Mouse (Mus musculus): Measurements from ENCODE around the gene Prdm13. TPM values are rescaled to one million over a fixed set of nuclear protein-coding genes. Genes with fewer than 3 reads are reported as not detected.

Gene Prdm13
- polyA plus RNA-seq, 1 experiment, result not detected

GRCm38 (mm10) chr4:21678975-21679623 is 6.7 kb downstream of the Prdm13 start:
- Histone ChIP-seq H3K4me3 (ENCODE audit: insufficient read depth, low read length) (no peak overlapping the region), H3K27ac (ENCODE audit: insufficient read depth, low read length) (no peak overlapping the region), H3K4me1 (ENCODE audit: control insufficient read depth, insufficient read depth, low read length) (no peaks in the 10 kb centered on the region)
- TF ChIP-seq POLR2A (IDR thresholded peaks at IDR 0.05; ENCODE audit: extremely low read depth, insufficient read depth, low read length) (no peak), CTCF (IDR thresholded peaks at IDR 0.05; ENCODE audit: extremely low read depth, insufficient read depth, low read length) (no peak)

DNA sequence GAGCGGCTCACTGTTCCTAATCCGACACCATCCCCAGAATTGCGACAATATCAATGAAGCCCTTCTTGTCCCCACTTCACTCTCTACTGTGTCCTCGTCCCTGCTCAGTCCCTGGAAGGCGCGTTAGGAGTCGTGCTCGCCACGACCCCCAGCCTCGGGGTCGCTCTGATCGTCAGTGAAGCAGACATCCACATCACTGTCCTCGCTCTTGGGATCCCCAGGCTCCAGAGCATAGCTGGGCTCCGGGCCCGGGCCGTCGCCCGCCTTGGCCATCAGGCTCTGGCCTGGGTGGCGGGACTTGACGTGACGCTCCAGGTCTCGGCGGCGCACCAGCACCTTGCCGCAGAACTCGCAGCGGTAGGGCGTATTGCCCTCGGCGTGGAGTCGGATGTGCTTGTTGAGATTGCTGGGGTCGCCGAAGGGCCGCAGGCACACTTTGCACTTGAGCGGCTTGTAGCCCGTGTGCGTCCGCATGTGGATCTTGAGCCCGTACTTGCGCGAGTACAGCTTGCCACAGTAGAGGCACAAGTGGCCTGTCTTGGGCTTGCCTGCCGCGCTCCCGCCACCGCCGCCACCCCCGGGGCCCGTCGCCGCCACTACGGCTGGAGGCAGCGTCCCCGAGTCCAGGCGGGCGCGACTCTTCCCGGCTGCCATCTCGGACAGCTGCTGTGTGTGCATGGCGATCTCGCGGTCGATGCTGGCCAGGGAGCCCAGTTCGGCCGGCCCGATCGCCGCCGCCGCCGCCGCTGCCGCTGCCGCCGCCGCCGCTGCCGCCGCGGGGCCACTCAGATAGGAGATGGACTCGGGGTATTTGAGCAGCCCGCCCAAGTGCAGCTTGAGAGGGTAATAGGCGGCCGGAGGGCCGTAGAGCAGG is 7.4 kb downstream of the Prdm13 start:
- TF ChIP-seq POLR2A (IDR thresholded peaks at IDR 0.05; ENCODE audit: extremely low read depth, insufficient read depth, low read length) (no peak), CTCF (IDR thresholded peaks at IDR 0.05; ENCODE audit: extremely low read depth, insufficient read depth, low read length) (no peak)
- Histone ChIP-seq H3K27ac (ENCODE audit: insufficient read depth, low read length) (no peak overlapping the region), H3K4me1 (ENCODE audit: control insufficient read depth, insufficient read depth, low read length) (no peaks in the 10 kb centered on the region), H3K4me3 (ENCODE audit: insufficient read depth, low read length) (no peak overlapping the region)

DNA sequence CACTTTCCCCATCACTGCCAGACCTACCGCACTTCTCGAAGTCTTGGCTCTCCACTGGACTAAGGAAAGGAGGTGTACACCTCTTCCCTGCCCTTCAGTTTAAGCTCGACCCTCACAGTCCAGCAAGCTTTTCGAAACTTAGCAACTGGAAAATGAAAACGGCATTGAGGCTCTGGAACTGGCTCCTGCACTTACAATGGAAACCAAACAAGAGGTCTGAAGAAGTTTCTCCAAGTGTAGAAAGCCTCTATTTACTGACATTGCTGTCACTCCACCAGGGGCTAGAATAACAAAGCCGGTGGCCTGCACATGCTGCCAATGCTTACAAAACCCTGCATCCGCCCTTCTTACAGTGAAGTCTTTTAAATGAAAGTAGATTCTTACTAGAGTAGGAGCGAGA is 11.1 kb downstream of the Prdm13 start:
- Histone ChIP-seq H3K4me3 (ENCODE audit: insufficient read depth, low read length) (no peak overlapping the region), H3K4me1 (ENCODE audit: control insufficient read depth, insufficient read depth, low read length) (no peaks in the 10 kb centered on the region), H3K27ac (ENCODE audit: insufficient read depth, low read length) (no peak overlapping the region)
- TF ChIP-seq CTCF (IDR thresholded peaks at IDR 0.05; ENCODE audit: extremely low read depth, insufficient read depth, low read length) (no peak), POLR2A (IDR thresholded peaks at IDR 0.05; ENCODE audit: extremely low read depth, insufficient read depth, low read length) (no peak)

DNA sequence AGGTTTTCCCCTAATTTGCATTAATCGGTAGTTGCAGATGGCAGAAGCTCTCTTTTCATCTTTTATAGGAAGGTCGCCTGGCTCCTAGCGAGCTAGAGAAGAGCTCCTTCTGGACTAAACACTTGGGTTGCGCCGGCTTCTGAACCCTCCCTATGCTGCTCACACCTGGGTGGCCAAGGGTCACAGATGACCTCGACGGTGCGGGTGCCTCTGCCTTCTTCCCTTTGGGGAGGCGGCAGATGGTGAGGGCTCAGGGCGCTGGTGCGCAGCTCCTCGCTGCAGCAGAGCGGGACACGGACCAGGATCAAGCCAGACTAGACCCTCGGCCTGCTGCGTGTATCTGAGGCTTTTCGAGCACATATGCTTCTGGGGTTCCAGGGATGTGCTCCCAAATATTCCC is 11.7 kb downstream of the Prdm13 start:
- Histone ChIP-seq H3K4me1 (ENCODE audit: control insufficient read depth, insufficient read depth, low read length) (no peaks in the 10 kb centered on the region), H3K4me3 (ENCODE audit: insufficient read depth, low read length) (no peak overlapping the region), H3K27ac (ENCODE audit: insufficient read depth, low read length) (no peak overlapping the region)
- no peak for TF ChIP-seq CTCF (IDR thresholded peaks at IDR 0.05; ENCODE audit: extremely low read depth, insufficient read depth, low read length)
- no peak for TF ChIP-seq POLR2A (IDR thresholded peaks at IDR 0.05; ENCODE audit: extremely low read depth, insufficient read depth, low read length)

GRCm38 (mm10) chr4:21665961-21666360 is 19.8 kb downstream of the Prdm13 start:
- H3K4me3 ChIP-seq (ENCODE audit: insufficient read depth, low read length), result no peak overlapping the region
- H3K4me1 ChIP-seq (ENCODE audit: control insufficient read depth, insufficient read depth, low read length), result no peaks in the 10 kb centered on the region
- TF ChIP-seq CTCF (IDR thresholded peaks at IDR 0.05; ENCODE audit: extremely low read depth, insufficient read depth, low read length) (no peak), POLR2A (IDR thresholded peaks at IDR 0.05; ENCODE audit: extremely low read depth, insufficient read depth, low read length) (no peak)
- no peak overlapping the region for H3K27ac ChIP-seq (ENCODE audit: insufficient read depth, low read length)

DNA sequence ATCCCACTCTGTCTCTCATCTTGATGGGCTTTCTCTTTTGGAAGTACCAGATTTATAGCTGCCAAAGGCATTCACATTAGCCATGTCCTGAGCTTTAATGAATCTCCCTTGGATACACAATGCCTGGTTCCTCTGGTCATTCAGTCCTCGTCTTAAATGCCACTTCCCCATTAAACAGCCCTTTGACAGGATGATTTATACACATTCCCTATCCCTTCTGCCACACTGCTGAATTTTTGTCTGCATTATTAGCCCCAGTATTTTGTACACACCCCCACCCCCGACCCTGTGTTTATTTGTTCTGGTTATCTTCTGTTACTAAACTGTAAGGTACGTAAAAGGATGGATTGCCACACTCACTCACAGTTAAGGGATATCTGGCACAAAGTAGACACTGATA is 27.6 kb downstream of the Prdm13 start:
- no peak overlapping the region for H3K27ac ChIP-seq (ENCODE audit: insufficient read depth, low read length)
- no peak overlapping the region for H3K4me3 ChIP-seq (ENCODE audit: insufficient read depth, low read length)
- H3K4me1 ChIP-seq (ENCODE audit: control insufficient read depth, insufficient read depth, low read length), result no peaks in the 10 kb centered on the region
- TF ChIP-seq CTCF (IDR thresholded peaks at IDR 0.05; ENCODE audit: extremely low read depth, insufficient read depth, low read length) (no peak), POLR2A (IDR thresholded peaks at IDR 0.05; ENCODE audit: extremely low read depth, insufficient read depth, low read length) (no peak)

DNA sequence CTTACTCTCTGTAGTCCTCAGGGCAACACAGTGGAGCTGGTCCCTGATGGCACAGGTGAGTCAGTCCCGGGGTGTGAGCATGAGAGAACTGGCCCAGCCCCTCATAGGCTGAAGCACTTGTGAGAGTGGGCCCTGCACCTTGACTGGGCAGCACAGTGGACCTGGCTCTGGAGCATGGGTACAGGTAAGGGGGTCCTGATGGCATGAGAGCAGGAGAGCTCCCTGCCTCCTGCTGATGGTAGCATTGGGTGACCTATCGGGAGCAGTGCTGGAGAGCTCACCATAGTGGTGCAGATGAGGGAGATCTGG is 56.5 kb downstream of the Prdm13 start:
- no peaks in the 10 kb centered on the region for H3K4me1 ChIP-seq (ENCODE audit: control insufficient read depth, insufficient read depth, low read length)
- H3K4me3 ChIP-seq (ENCODE audit: insufficient read depth, low read length), result no peak overlapping the region
- no peak for TF ChIP-seq CTCF (IDR thresholded peaks at IDR 0.05; ENCODE audit: extremely low read depth, insufficient read depth, low read length)
- TF ChIP-seq POLR2A (IDR thresholded peaks at IDR 0.05; ENCODE audit: extremely low read depth, insufficient read depth, low read length), result no peak
- no peak overlapping the region for H3K27ac ChIP-seq (ENCODE audit: insufficient read depth, low read length)

DNA sequence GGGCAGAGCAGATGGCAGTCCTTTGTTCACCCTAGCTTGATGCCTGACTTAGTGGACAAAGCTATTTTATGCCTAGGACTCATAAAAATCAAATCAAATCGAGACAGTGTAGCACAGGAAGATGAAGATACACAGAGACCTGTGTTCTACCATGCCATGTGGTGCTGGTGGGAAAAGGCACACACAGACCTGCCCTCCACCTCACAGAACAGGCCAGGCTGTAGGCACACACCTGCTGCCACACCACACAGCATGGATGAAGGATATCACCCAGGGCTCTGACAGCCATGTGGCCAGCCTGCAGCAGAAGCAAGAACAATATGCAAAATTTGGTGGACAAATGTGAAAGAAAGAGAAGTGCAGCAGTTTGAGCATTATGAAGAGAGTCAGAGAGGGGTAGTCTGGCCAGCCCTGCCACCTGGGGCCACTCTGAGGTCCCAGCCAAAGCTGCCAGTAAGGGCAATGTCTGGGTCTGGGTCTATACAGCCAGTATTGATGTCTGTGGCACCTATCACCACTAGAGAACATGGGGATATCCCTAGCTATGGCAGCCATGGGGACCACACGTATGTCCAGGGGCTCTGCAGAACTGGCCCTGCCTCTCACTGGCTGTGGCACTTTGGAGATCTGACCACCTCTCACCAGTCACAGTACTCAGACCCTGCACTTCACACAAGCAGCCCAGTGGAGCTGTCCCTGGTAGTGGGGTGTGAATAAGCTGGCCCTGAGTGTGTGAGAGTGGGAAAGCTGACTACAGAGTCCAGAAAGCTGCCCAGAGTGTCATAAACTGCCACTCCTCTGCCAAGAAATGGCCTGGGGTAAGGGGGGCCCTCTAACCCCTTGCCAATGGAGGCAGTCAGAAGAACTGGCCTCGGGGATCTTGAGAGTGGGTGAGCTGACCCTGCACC is 57.1 kb downstream of the Prdm13 start:
- TF ChIP-seq CTCF (IDR thresholded peaks at IDR 0.05; ENCODE audit: extremely low read depth, insufficient read depth, low read length) (no peak), POLR2A (IDR thresholded peaks at IDR 0.05; ENCODE audit: extremely low read depth, insufficient read depth, low read length) (no peak)

More for the DNA sequence above, 57.1 kb downstream of the Prdm13 start:
- Histone ChIP-seq H3K4me3 (ENCODE audit: insufficient read depth, low read length) (no peak overlapping the region), H3K27ac (ENCODE audit: insufficient read depth, low read length) (no peak overlapping the region), H3K4me1 (ENCODE audit: control insufficient read depth, insufficient read depth, low read length) (no peaks in the 10 kb centered on the region)

Other genes starting within 250 kb of the Prdm13 start
- gene Ccnc, start 41.7 kb upstream of the Prdm13 start, polyA plus RNA-seq (2012; rRNA removed), result 23.8 and 25.6 TPM in 2 replicates
- 19.8 and 22.4 TPM in 2 replicates for gene Usp45, start 81.2 kb upstream of the Prdm13 start, polyA plus RNA-seq (2012; rRNA removed)
- gene Tstd3, start 81.2 kb upstream of the Prdm13 start, polyA plus RNA-seq (2012; rRNA removed), result 18.7 and 18.9 TPM in 2 replicates
- gene Pnisr, start 161.6 kb upstream of the Prdm13 start, polyA plus RNA-seq (2012; rRNA removed), result 229 and 270 TPM in 2 replicates
- 10.7 and 11.5 TPM in 2 replicates for gene Coq3, start 193.7 kb upstream of the Prdm13 start, polyA plus RNA-seq (2012; rRNA removed)
- 20.7 and 22.5 TPM in 2 replicates for gene Faxc, start 245.4 kb upstream of the Prdm13 start, polyA plus RNA-seq (2012; rRNA removed)

All from cortical plate, adult 2 months (tissue).